Mouse (Mus musculus): ENCODE measurements around the gene Ugt1a6b.

- TF ChIP-seq CTCF (IDR thresholded peaks at IDR 0.05), result no peak
- no peak for TF ChIP-seq EP300 (IDR thresholded peaks at IDR 0.05; ENCODE audit: insufficient read depth, low read depth, low read length)
- no peak for TF ChIP-seq POLR2A (IDR thresholded peaks at IDR 0.05; ENCODE audit: insufficient read depth, low read depth, low read length)
Measured at GRCm38 (mm10) chr1:88264869-88265240, 161.8 kb downstream of the Ugt1a6b start.

Data from heart, adult 2 months (tissue).